Mouse (Mus musculus) heart, embryonic 10.5 days (tissue): Measurements from ENCODE around the gene Numbl. TPM values are rescaled to one million over a fixed set of nuclear protein-coding genes. Genes with fewer than 3 reads are reported as not detected.

Experiments
- DNase-seq: peaks from one replicate; pipeline ENCODE4 v3.0.0-alpha.2; 2017; ENCODE audit warnings: low spot score
- H3K27ac ChIP-seq: fragments of 300-500 bp; sonication (generic); 2 replicates; pipeline ENCODE4 v1.5.1; 2016; ENCODE audit warnings: mild to moderate bottlenecking
- H3K27me3 ChIP-seq: fragments of 300-500 bp; sonication (generic); 2 replicates; pipeline ENCODE4 v1.6.1; 2016; ENCODE audit warnings: mild to moderate bottlenecking; ENCODE audit not compliant: poor library complexity, insufficient read depth, severe bottlenecking
- H3K36me3 ChIP-seq: fragments of 300-500 bp; sonication (generic); 2 replicates; pipeline ENCODE4 v1.6.1; 2016; ENCODE audit warnings: mild to moderate bottlenecking, moderate library complexity
- H3K4me1 ChIP-seq: fragments of 300-500 bp; sonication (generic); 2 replicates; pipeline ENCODE4 v1.6.1; 2016; ENCODE audit warnings: mild to moderate bottlenecking
- H3K4me3 ChIP-seq: fragments of 300-500 bp; sonication (generic); 2 replicates; pipeline ENCODE4 v1.5.1; 2016; ENCODE audit warnings: mild to moderate bottlenecking, moderate library complexity
- H3K9me3 ChIP-seq: fragments of 300-500 bp; sonication (generic); 2 replicates; pipeline ENCODE4 v1.6.1; 2016; ENCODE audit warnings: mild to moderate bottlenecking, moderate library complexity
- WGBS: fragments of 180-500 bp; shearing (Covaris S2); methylation state at CpG from one replicate; pipeline ENCODE4 v1.1.7; 2016; 5-methylcytosine and 5-hydroxymethylcytosine counted together
- polyA plus RNA-seq: library from polyadenylated mRNA; unstranded; fragments of >200 nt; fragmentation: Nextera tagmentation; extraction: Ambion mirVana; gene quantifications from 2 replicates; pipeline ENCODE4 v1.2.1, GENCODE M21; 2016

Gene Numbl
- polyA plus RNA-seq, 1 experiment from 2014 or later: 9.6 TPM

- Histone ChIP-seq H3K27me3 (peaks cover 15% of the 10 kb centered on the region; the same call in 1 of the 2 replicates), H3K4me3 (no peak overlapping the region), H3K4me1 (peaks cover 10% of the 10 kb centered on the region; the same call in 1 of the 2 replicates), H3K27ac (no peak overlapping the region), H3K9me3 (no peaks in the 10 kb centered on the region), H3K36me3 (peaks cover 41% of the 10 kb centered on the region)
- DNase-seq: no peak
- 78% methylated on average over 4 of the region's 4 CpGs for WGBS
Observed at GRCm38 (mm10) chr7:27282225-27282624, 24.0 kb downstream of the Numbl start.

GRCm38 (mm10) chr7:27284865-27285697 lies 26.8 kb downstream of the Numbl start:
- Histone ChIP-seq H3K27me3 (peaks cover 15% of the 10 kb centered on the region; the same call in 1 of the 2 replicates), H3K4me1 (peaks cover 10% of the 10 kb centered on the region; the same call in 1 of the 2 replicates), H3K4me3 (peak overlapping the region; percentile 42), H3K36me3 (peaks cover 14% of the 10 kb centered on the region), H3K27ac (0 out of 2 replicates have a peak overlapping the region, but pooled peaks have one; percentile 22), H3K9me3 (no peaks in the 10 kb centered on the region)
- 2% methylated on average over 28 of the region's 28 CpGs for WGBS
- DNase-seq: no peak

GRCm38 (mm10) chr7:27285698-27286066 lies 27.4 kb downstream of the Numbl start:
- H3K27ac ChIP-seq: no peak overlapping the region
- H3K4me1 ChIP-seq: peaks cover 10% of the 10 kb centered on the region; the same call in 1 of the 2 replicates
- H3K4me3 ChIP-seq: peak overlapping the region; percentile 42
- no peak for DNase-seq
- peaks cover 15% of the 10 kb centered on the region; the same call in 1 of the 2 replicates for H3K27me3 ChIP-seq
- no peaks in the 10 kb centered on the region for H3K9me3 ChIP-seq
- peaks cover 10% of the 10 kb centered on the region for H3K36me3 ChIP-seq
- WGBS: 5% methylated on average over 8 of the region's 8 CpGs

GRCm38 (mm10) chr7:27288732-27289131 lies 30.5 kb downstream of the Numbl start:
- Histone ChIP-seq H3K4me1 (peaks cover 10% of the 10 kb centered on the region; the same call in 1 of the 2 replicates), H3K9me3 (no peaks in the 10 kb centered on the region), H3K36me3 (no peaks in the 10 kb centered on the region), H3K27me3 (peaks cover 15% of the 10 kb centered on the region; the same call in 1 of the 2 replicates), H3K4me3 (no peak overlapping the region), H3K27ac (no peak overlapping the region)
- no peak for DNase-seq
- WGBS: 85% methylated on average over 7 of the region's 7 CpGs

GRCm38 (mm10) chr7:27290555-27290954 lies 32.3 kb downstream of the Numbl start:
- Histone ChIP-seq H3K9me3 (no peaks in the 10 kb centered on the region), H3K27ac (no peak overlapping the region), H3K36me3 (no peaks in the 10 kb centered on the region), H3K4me1 (peaks cover 1% of the 10 kb centered on the region; the same call in 1 of the 2 replicates), H3K4me3 (no peak overlapping the region), H3K27me3 (no peaks in the 10 kb centered on the region)
- 65% methylated on average over 2 of the region's 2 CpGs for WGBS
- DNase-seq: no peak

GRCm38 (mm10) chr7:27291795-27292466 lies 33.7 kb downstream of the Numbl start:
- WGBS: 52% methylated on average over 12 of the region's 12 CpGs
- H3K4me3 ChIP-seq: no peak overlapping the region
- no peaks in the 10 kb centered on the region for H3K27me3 ChIP-seq
- no peaks in the 10 kb centered on the region for H3K36me3 ChIP-seq
- no peaks in the 10 kb centered on the region for H3K9me3 ChIP-seq
- no peak overlapping the region for H3K27ac ChIP-seq
- no peak for DNase-seq
- no peaks in the 10 kb centered on the region for H3K4me1 ChIP-seq

GRCm38 (mm10) chr7:27295956-27296355 lies 37.7 kb downstream of the Numbl start:
- WGBS: 81% methylated on average over 4 of the region's 4 CpGs
- Histone ChIP-seq H3K27ac (no peak overlapping the region), H3K36me3 (no peaks in the 10 kb centered on the region), H3K27me3 (no peaks in the 10 kb centered on the region), H3K4me3 (no peak overlapping the region), H3K9me3 (no peaks in the 10 kb centered on the region), H3K4me1 (no peaks in the 10 kb centered on the region)
- no peak for DNase-seq

- H3K4me3 ChIP-seq: no peak overlapping the region
- WGBS: 86% methylated on average over 4 of the region's 4 CpGs
- no peak overlapping the region for H3K27ac ChIP-seq
- no peaks in the 10 kb centered on the region for H3K9me3 ChIP-seq
- H3K36me3 ChIP-seq: no peaks in the 10 kb centered on the region
- H3K27me3 ChIP-seq: no peaks in the 10 kb centered on the region
- no peak for DNase-seq
- H3K4me1 ChIP-seq: no peaks in the 10 kb centered on the region
Observed at GRCm38 (mm10) chr7:27296518-27296917, 38.3 kb downstream of the Numbl start.

GRCm38 (mm10) chr7:27298033-27298610 lies 39.9 kb downstream of the Numbl start:
- no peaks in the 10 kb centered on the region for H3K4me1 ChIP-seq
- no peak for DNase-seq
- no peak overlapping the region for H3K4me3 ChIP-seq
- 0 out of 2 replicates have a peak, but pooled peaks cover 3% of the 10 kb centered on the region for H3K27me3 ChIP-seq
- 79% methylated on average over 16 of the region's 16 CpGs for WGBS
- H3K27ac ChIP-seq: no peak overlapping the region
- H3K36me3 ChIP-seq: no peaks in the 10 kb centered on the region
- no peaks in the 10 kb centered on the region for H3K9me3 ChIP-seq

GRCm38 (mm10) chr7:27298816-27299215 lies 40.6 kb downstream of the Numbl start:
- Histone ChIP-seq H3K4me3 (no peak overlapping the region), H3K4me1 (no peaks in the 10 kb centered on the region), H3K36me3 (no peaks in the 10 kb centered on the region), H3K9me3 (no peaks in the 10 kb centered on the region), H3K27ac (no peak overlapping the region), H3K27me3 (peaks cover 9% of the 10 kb centered on the region; the same call in 1 of the 2 replicates)
- DNase-seq: no peak
- WGBS: 83% methylated on average over 6 of the region's 6 CpGs

- no peak for DNase-seq
- H3K27ac ChIP-seq: no peak overlapping the region
- WGBS: 69% methylated on average over 4 of the region's 4 CpGs
- no peaks in the 10 kb centered on the region for H3K36me3 ChIP-seq
- no peak overlapping the region for H3K4me3 ChIP-seq
- peaks cover 25% of the 10 kb centered on the region for H3K27me3 ChIP-seq
- no peaks in the 10 kb centered on the region for H3K4me1 ChIP-seq
- no peaks in the 10 kb centered on the region for H3K9me3 ChIP-seq
Observed at GRCm38 (mm10) chr7:27300351-27300750, 42.1 kb downstream of the Numbl start.

- WGBS: 80% methylated on average over 5 of the region's 5 CpGs
Observed at GRCm38 (mm10) chr7:27300801-27301200, 42.6 kb downstream of the Numbl start.

GRCm38 (mm10) chr7:27302172-27302571 lies 43.9 kb downstream of the Numbl start:
- H3K27ac ChIP-seq: no peak overlapping the region
- DNase-seq: no peak
- H3K36me3 ChIP-seq: no peaks in the 10 kb centered on the region
- H3K4me1 ChIP-seq: no peaks in the 10 kb centered on the region
- 10% methylated on average over 11 of the region's 11 CpGs for WGBS
- no peak overlapping the region for H3K4me3 ChIP-seq
- H3K27me3 ChIP-seq: peaks cover 42% of the 10 kb centered on the region
- no peaks in the 10 kb centered on the region for H3K9me3 ChIP-seq

More at GRCm38 (mm10) chr7:27300801-27301200, 42.6 kb downstream of the Numbl start:
- no peaks in the 10 kb centered on the region for H3K9me3 ChIP-seq
- no peaks in the 10 kb centered on the region for H3K4me1 ChIP-seq
- peaks cover 29% of the 10 kb centered on the region for H3K27me3 ChIP-seq
- H3K27ac ChIP-seq: no peak overlapping the region
- H3K36me3 ChIP-seq: no peaks in the 10 kb centered on the region
- DNase-seq: no peak
- H3K4me3 ChIP-seq: no peak overlapping the region
